Mouse (Mus musculus) MEL (cell line): ENCODE data around the gene 4932414N04Rik. TPM values are rescaled to one million over a fixed set of nuclear protein-coding genes. Genes with fewer than 3 reads are reported as not detected.

Experiments used
- DNase-seq: peaks from one replicate; pipeline ENCODE4 v3.0.0; 2011; ENCODE audit warnings: low read depth, low spot score
- H3K27ac ChIP-seq: 2 replicates; pipeline ENCODE4 v1.5.1; 2012; ENCODE audit warnings: low read depth, mild to moderate bottlenecking, control low read depth, low read length, moderate library complexity; ENCODE audit not compliant: control insufficient read depth
- H3K27me3 ChIP-seq, 2 experiments: fragments of 150-350 bp in 1 of 2; sonication (generic) in 1 of 2; 2 replicates each; pipeline ENCODE4 v1.6.1; 2012; ENCODE audit warnings: low read length in 2 of 2, mild to moderate bottlenecking in 2 of 2, improper control_type of control experiment in 1 of 2, moderate library complexity in 1 of 2; ENCODE audit not compliant: insufficient read depth in 2 of 2, control insufficient read depth in 1 of 2
- H3K36me3 ChIP-seq, 2 experiments: 2 replicates each; pipeline ENCODE4 v1.6.1; 2012 to 2014; ENCODE audit warnings: low read length in 2 of 2, improper control_type of control experiment in 1 of 2, inconsistent platforms in 1 of 2, mild to moderate bottlenecking in 1 of 2; ENCODE audit not compliant: insufficient read depth in 2 of 2, control insufficient read depth in 1 of 2
- H3K4me1 ChIP-seq, 2 experiments: fragments of 150-350 bp in 1 of 2; sonication (generic) in 1 of 2; 2 replicates each; pipeline ENCODE4 v1.6.1; 2012; ENCODE audit warnings: low read length in 2 of 2, improper control_type of control experiment in 1 of 2, mild to moderate bottlenecking in 1 of 2; ENCODE audit not compliant: insufficient read depth in 2 of 2, control insufficient read depth in 1 of 2
- H3K4me3 ChIP-seq, 2 experiments: fragments of 150-350 bp in 1 of 2; sonication (generic) in 1 of 2; 2 replicates each; pipeline ENCODE4 v1.5.1; 2012; ENCODE audit warnings: low read depth in 2 of 2, low read length in 2 of 2, mild to moderate bottlenecking in 2 of 2, moderate library complexity in 2 of 2, control low read depth in 1 of 2, improper control_type of control experiment in 1 of 2; ENCODE audit not compliant: control insufficient read depth in 1 of 2, insufficient read depth in 1 of 2
- H3K79me2 ChIP-seq: 2 replicates; pipeline ENCODE4 v1.6.1; 2012; ENCODE audit warnings: mild to moderate bottlenecking, low read length, moderate library complexity; ENCODE audit not compliant: control insufficient read depth, poor library complexity, insufficient read depth
- H3K9ac ChIP-seq: 2 replicates; pipeline ENCODE4 v1.6.1; 2012; ENCODE audit warnings: low read depth, mild to moderate bottlenecking, control low read depth, low read length, moderate library complexity; ENCODE audit not compliant: control insufficient read depth, poor library complexity, severe bottlenecking
- H3K9me3 ChIP-seq: fragments of 150-350 bp; sonication (generic); replicated peaks from 2 replicates; pipeline ENCODE4 v1.6.1; 2012; ENCODE audit warnings: mild to moderate bottlenecking, low read length, improper control_type of control experiment, moderate library complexity; ENCODE audit not compliant: insufficient read depth
- CHD1 ChIP-seq: IDR thresholded peaks from 2 replicates; pipeline ENCODE4 v1.6.1; 2012; ENCODE audit warnings: low read depth, mild to moderate bottlenecking, inconsistent platforms, low read length, improper control_type of control experiment
- CTCF ChIP-seq, 3 experiments: IDR thresholded peaks in 2 of 3; conservative IDR thresholded peaks in 1 of 3; 2 replicates each; pipeline ENCODE4 v1.5.1; 2011 to 2012; ENCODE audit warnings: low read length in 3 of 3, low read depth in 2 of 3, mild to moderate bottlenecking in 2 of 3, improper control_type of control experiment in 1 of 3, inconsistent platforms in 1 of 3, mixed read lengths in 1 of 3, moderate library complexity in 1 of 3; ENCODE audit not compliant: control insufficient read depth in 1 of 3, insufficient read depth in 1 of 3, poor library complexity in 1 of 3, severe bottlenecking in 1 of 3
- ELF1 ChIP-seq: IDR thresholded peaks from 2 replicates; pipeline ENCODE4 v1.6.1; 2014; ENCODE audit warnings: low read depth, mild to moderate bottlenecking, inconsistent platforms, low read length, improper control_type of control experiment, moderate library complexity
- EP300 ChIP-seq, 2 experiments: IDR thresholded peaks; 2 replicates each; pipeline ENCODE4 v1.6.1; 2011; ENCODE audit warnings: improper control_type of control experiment in 2 of 2, low read length in 2 of 2, low read depth in 1 of 2, mild to moderate bottlenecking in 1 of 2
- GATA1 ChIP-seq: IDR thresholded peaks from 2 replicates; pipeline ENCODE4 v1.6.1; 2011; ENCODE audit warnings: low read depth, low read length, improper control_type of control experiment
- HCFC1 ChIP-seq: IDR thresholded peaks from 2 replicates; pipeline ENCODE4 v1.6.1; 2012; ENCODE audit warnings: low read depth, mild to moderate bottlenecking, inconsistent platforms, low read length, improper control_type of control experiment, moderate library complexity
- KAT2A ChIP-seq: conservative IDR thresholded peaks from 2 replicates; pipeline ENCODE4 v1.6.1; 2012; ENCODE audit warnings: low read depth, low read length, improper control_type of control experiment, inconsistent platforms
- MAFK ChIP-seq: IDR thresholded peaks from 2 replicates; pipeline ENCODE4 v1.6.1; 2011; ENCODE audit warnings: low read depth, mild to moderate bottlenecking, low read length, improper control_type of control experiment, borderline replicate concordance
- MEF2A ChIP-seq: IDR thresholded peaks from 2 replicates; pipeline ENCODE4 v1.6.1; 2014; ENCODE audit warnings: low read depth, mild to moderate bottlenecking, inconsistent platforms, low read length, improper control_type of control experiment; ENCODE audit not compliant: poor library complexity, insufficient replicate concordance, severe bottlenecking; ENCODE audit errors: extremely low read depth
- MYB ChIP-seq: IDR thresholded peaks from 2 replicates; pipeline ENCODE4 v1.6.1; 2011; ENCODE audit warnings: mild to moderate bottlenecking, low read depth, low read length, improper control_type of control experiment
- NRF1 ChIP-seq: IDR thresholded peaks from 2 replicates; pipeline ENCODE4 v1.6.1; 2014; ENCODE audit warnings: low read depth, mild to moderate bottlenecking, inconsistent platforms, low read length, improper control_type of control experiment, moderate library complexity; ENCODE audit not compliant: poor library complexity, insufficient read depth, severe bottlenecking
- POLR2AphosphoS5 ChIP-seq: IDR thresholded peaks from 2 replicates; pipeline ENCODE4 v1.6.1; 2012; ENCODE audit warnings: low read depth, borderline replicate concordance, mild to moderate bottlenecking, inconsistent platforms, low read length, moderate library complexity, mixed read lengths
- RCOR1 ChIP-seq: IDR thresholded peaks from 2 replicates; pipeline ENCODE4 v1.6.1; 2012; ENCODE audit warnings: low read depth, mild to moderate bottlenecking, inconsistent platforms, low read length, improper control_type of control experiment
- SMC3 ChIP-seq: IDR thresholded peaks from 2 replicates; pipeline ENCODE4 v1.6.1; 2011; ENCODE audit warnings: low read depth, low read length, improper control_type of control experiment
- TAL1 ChIP-seq: IDR thresholded peaks from 2 replicates; pipeline ENCODE4 v1.6.1; 2012; ENCODE audit warnings: mild to moderate bottlenecking, inconsistent platforms, low read length, moderate library complexity, mixed read lengths
- TBP ChIP-seq: IDR thresholded peaks from 2 replicates; pipeline ENCODE4 v1.8.0; 2011; ENCODE audit warnings: low read depth, low read length, improper control_type of control experiment
- USF1 ChIP-seq: IDR thresholded peaks from 2 replicates; pipeline ENCODE4 v1.6.1; 2014; ENCODE audit warnings: low read depth, mild to moderate bottlenecking, inconsistent platforms, low read length, improper control_type of control experiment, moderate library complexity
- ZC3H11A ChIP-seq: IDR thresholded peaks from 2 replicates; pipeline ENCODE4 v1.6.1; 2012; ENCODE audit warnings: low read depth, mild to moderate bottlenecking, inconsistent platforms, low read length, improper control_type of control experiment
- ZMIZ1 ChIP-seq: IDR thresholded peaks from 2 replicates; pipeline ENCODE4 v1.6.1; 2012; ENCODE audit warnings: low read depth, mild to moderate bottlenecking, inconsistent platforms, low read length, improper control_type of control experiment, moderate library complexity
- ZNF384 ChIP-seq: IDR thresholded peaks from 2 replicates; pipeline ENCODE4 v1.6.1; 2012; ENCODE audit warnings: low read depth, mild to moderate bottlenecking, inconsistent platforms, low read length, improper control_type of control experiment
- polyA plus RNA-seq, 2 experiments: library from polyadenylated mRNA; stranded (reverse) in 1 of 2; unstranded in 1 of 2; fragments of >175 nt in 1 of 2; fragments of >200 nt in 1 of 2; gene quantifications; 2 replicates each; pipeline versions ENCODE4 v1.2.1 to v1.2.4; 2012; ENCODE audit warnings: low replicate concordance in 2 of 2, low read depth in 1 of 2; ENCODE audit not compliant: insufficient read length in 2 of 2, insufficient read depth in 1 of 2, missing spikeins in 1 of 2
- total RNA-seq: library from RNA; depleted of rRNA; stranded (reverse); fragments of 300-350 nt; gene quantifications from 2 replicates; pipeline ENCODE4 v1.2.3, GENCODE M21; 2012

4932414N04Rik gene
- total and polyA plus RNA-seq, 3 experiments, result not detected

GRCm38 (mm10) chr2:68787161-68787675, 130.9 kb downstream of the 4932414N04Rik start:
- Histone ChIP-seq H3K9me3 (no peaks in the 10 kb centered on the region), H3K79me2 (no peaks in the 10 kb centered on the region), H3K27me3 (no peaks in the 10 kb centered on the region), H3K36me3 (no peaks in the 10 kb centered on the region), H3K4me1 (no peaks in the 10 kb centered on the region), H3K4me3 (no peak overlapping the region), H3K27ac (no peak overlapping the region), H3K9ac (no peak overlapping the region)
- TF ChIP-seq KAT2A (no peak), USF1 (no peak), MYB (no peak), CTCF (IDR thresholded peaks at IDR 0.05 in 2 of 3, conservative IDR thresholded peaks at IDR 0.05 in 1 of 3; ENCODE audit: control insufficient read depth in 1 of 3, insufficient read depth in 1 of 3, low read depth in 2 of 3, low read length in 3 of 3, poor library complexity in 1 of 3, severe bottlenecking in 1 of 3) (no peak), RCOR1 (no peak), ZNF384 (no peak)
- DNase-seq, result no peak

GRCm38 (mm10) chr2:68792296-68792695, 136.0 kb downstream of the 4932414N04Rik start:
- H3K4me3 ChIP-seq, result no peak overlapping the region

GRCm38 (mm10) chr2:68793472-68793871, 137.2 kb downstream of the 4932414N04Rik start:
- Histone ChIP-seq H3K9me3 (no peaks in the 10 kb centered on the region), H3K4me1 (no peaks in the 10 kb centered on the region), H3K27ac (no peak overlapping the region), H3K4me3 (no peak overlapping the region), H3K27me3 (no peaks in the 10 kb centered on the region), H3K79me2 (no peaks in the 10 kb centered on the region), H3K9ac (no peak overlapping the region), H3K36me3 (no peaks in the 10 kb centered on the region)
- DNase-seq, result no peak
- TF ChIP-seq NRF1, result no peak
- no peak for TF ChIP-seq TAL1
- no peak for TF ChIP-seq EP300 (IDR thresholded peaks at IDR 0.05; ENCODE audit: low read depth in 1 of 2, low read length in 2 of 2)
- no peak for TF ChIP-seq CTCF (IDR thresholded peaks at IDR 0.05 in 2 of 3, conservative IDR thresholded peaks at IDR 0.05 in 1 of 3; ENCODE audit: control insufficient read depth in 1 of 3, insufficient read depth in 1 of 3, low read depth in 2 of 3, low read length in 3 of 3, poor library complexity in 1 of 3, severe bottlenecking in 1 of 3)
- TF ChIP-seq MEF2A, result no peak
- TF ChIP-seq MAFK, result no peak
- no peak for TF ChIP-seq RCOR1
- TF ChIP-seq HCFC1, result no peak
- no peak for TF ChIP-seq USF1
- TF ChIP-seq CHD1, result no peak
- TF ChIP-seq GATA1, result no peak
- TF ChIP-seq SMC3, result no peak
- TF ChIP-seq ZNF384, result no peak
- TF ChIP-seq ELF1, result no peak
- no peak for TF ChIP-seq ZMIZ1
- TF ChIP-seq POLR2AphosphoS5, result no peak
- no peak for TF ChIP-seq TBP
- TF ChIP-seq MYB, result no peak

More at GRCm38 (mm10) chr2:68792296-68792695, 136.0 kb downstream of the 4932414N04Rik start:
- no peak overlapping the region for H3K9ac ChIP-seq
- DNase-seq, result no peak
- no peaks in the 10 kb centered on the region for H3K79me2 ChIP-seq
- H3K9me3 ChIP-seq, result no peaks in the 10 kb centered on the region
- no peak overlapping the region for H3K27ac ChIP-seq
- TF ChIP-seq MAFK (no peak), USF1 (no peak), HCFC1 (no peak), ZC3H11A (no peak)
- TF ChIP-seq, all 39 proteins: peak for 0
- H3K27me3 ChIP-seq, result no peaks in the 10 kb centered on the region
- H3K36me3 ChIP-seq, result no peaks in the 10 kb centered on the region
- H3K4me1 ChIP-seq, result no peaks in the 10 kb centered on the region
